Mouse (Mus musculus): ENCODE data around the gene Mcts2. TPM values are rescaled to one million over a fixed set of nuclear protein-coding genes. Genes with fewer than 3 reads are reported as not detected.
A peak's percentile ranks its signal among the peaks of the same experiment; 100 is the strongest.

Mcts2 gene
- polyA plus RNA-seq (2011; ENCODE audit: insufficient read depth, insufficient read length, low read depth, missing spikeins), result 31.2 and 31.5 TPM in 2 replicates

DNA sequence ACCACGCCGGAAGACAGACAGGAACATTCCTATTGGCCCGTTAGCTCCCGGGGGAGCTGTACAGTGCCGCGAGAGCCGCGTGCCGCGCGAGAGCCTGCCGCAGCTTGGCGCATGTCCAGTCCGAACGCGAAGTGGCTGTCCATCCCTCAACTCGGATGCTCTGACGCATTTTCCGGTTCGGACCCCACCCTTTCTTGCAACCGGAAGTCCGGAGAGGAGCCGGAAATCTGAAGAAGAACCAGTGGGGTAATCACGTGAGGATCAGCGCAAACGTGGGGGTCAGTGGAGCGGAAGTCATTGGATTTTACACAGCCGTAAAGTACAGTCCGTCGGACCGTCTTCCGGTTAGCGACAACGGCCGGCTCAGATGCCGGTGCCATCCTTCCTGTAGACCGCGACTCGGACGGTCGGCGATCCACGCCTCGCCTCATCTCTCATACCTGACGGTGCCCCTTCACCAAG, at the start of gene Mcts2:
Gene Mcts2 (plus strand): TSS at position 230 of the 462 bp plus-strand sequence.
- Histone ChIP-seq H3K4me1 (ENCODE audit: control insufficient read depth, insufficient read depth, low read length) (no peaks in the 10 kb centered on the region), H3K36me3 (ENCODE audit: control insufficient read depth, insufficient read depth, low read length, poor library complexity, severe bottlenecking) (peaks cover 56% of the 10 kb centered on the region), H3K4me3 (ENCODE audit: low read depth, low read length) (peak within 1 kb of the TSS; percentile 91), H3K9me3 (replicated peaks; ENCODE audit: control insufficient read depth, insufficient read depth, low read length, poor library complexity, severe bottlenecking) (peaks cover 28% of the 10 kb centered on the region), H3K27ac (ENCODE audit: insufficient read depth, low read length) (peak within 1 kb of the TSS; percentile 45; the same call in 1 of the 2 replicates), H3K27me3 (ENCODE audit: control insufficient read depth, insufficient read depth, low read length, poor library complexity, severe bottlenecking) (no peaks in the 10 kb centered on the region), H3K9ac (ENCODE audit: low read depth, poor library complexity, severe bottlenecking) (peak within 1 kb of the TSS; percentile 49)
- TF ChIP-seq CTCF (IDR thresholded peaks at IDR 0.05; ENCODE audit: low read depth, low read length), result no peak

DNA sequence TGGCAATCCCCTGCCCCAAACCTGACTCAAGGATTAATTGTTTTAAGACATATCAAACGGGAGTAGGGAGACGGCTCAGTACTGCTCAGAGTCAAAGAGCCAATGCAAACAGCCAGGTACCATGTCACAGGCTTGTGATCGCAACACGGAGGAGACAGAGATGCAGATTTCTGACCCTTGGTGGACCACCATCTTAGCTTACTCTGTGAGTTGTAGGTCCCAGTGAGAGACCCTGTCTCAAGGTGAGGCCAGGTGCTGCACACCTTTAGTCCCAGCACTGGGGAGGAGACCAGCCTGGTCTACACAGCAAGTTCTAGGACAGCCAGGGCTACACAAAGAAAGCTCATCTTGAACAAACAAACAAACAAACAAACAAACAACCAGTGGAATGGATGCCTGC, 49.5 kb upstream of the Mcts2 start:
- H3K4me1 ChIP-seq (ENCODE audit: control insufficient read depth, insufficient read depth, low read length), result no peaks in the 10 kb centered on the region
- H3K27ac ChIP-seq (ENCODE audit: insufficient read depth, low read length), result no peak overlapping the region

DNA sequence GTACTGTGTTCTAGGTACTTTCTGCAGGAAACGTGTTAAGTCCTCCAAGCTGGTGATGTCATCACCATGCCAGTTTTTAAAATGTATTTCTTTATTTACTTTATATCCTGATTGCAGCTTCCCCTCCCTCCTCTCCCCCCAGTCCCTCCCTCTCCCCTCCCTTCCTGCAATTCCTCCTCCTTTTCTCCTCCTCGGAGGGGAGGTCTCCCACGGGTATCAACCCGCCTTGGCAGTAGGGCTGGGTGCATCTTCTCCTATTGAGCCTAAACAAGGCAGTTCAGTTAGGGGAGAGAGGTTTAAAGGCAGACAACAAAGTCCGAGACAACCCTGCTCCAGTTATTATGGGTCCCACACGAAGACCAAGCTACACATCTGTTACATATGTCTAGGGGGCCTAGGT, 48.0 kb upstream of the Mcts2 start:
- Histone ChIP-seq H3K27ac (ENCODE audit: insufficient read depth, low read length) (no peak overlapping the region), H3K4me3 (ENCODE audit: low read depth, low read length) (no peak overlapping the region), H3K9me3 (replicated peaks; ENCODE audit: control insufficient read depth, insufficient read depth, low read length, poor library complexity, severe bottlenecking) (no peaks in the 10 kb centered on the region), H3K4me1 (ENCODE audit: control insufficient read depth, insufficient read depth, low read length) (no peaks in the 10 kb centered on the region), H3K9ac (ENCODE audit: low read depth, poor library complexity, severe bottlenecking) (no peak overlapping the region), H3K27me3 (ENCODE audit: control insufficient read depth, insufficient read depth, low read length, poor library complexity, severe bottlenecking) (no peaks in the 10 kb centered on the region), H3K36me3 (ENCODE audit: control insufficient read depth, insufficient read depth, low read length, poor library complexity, severe bottlenecking) (no peaks in the 10 kb centered on the region)
- TF ChIP-seq EP300 (IDR thresholded peaks at IDR 0.05; ENCODE audit: insufficient read depth, low read depth, low read length), result no peak
- TF ChIP-seq CTCF (IDR thresholded peaks at IDR 0.05; ENCODE audit: low read depth, low read length), result no peak
- TF ChIP-seq POLR2A (IDR thresholded peaks at IDR 0.05; ENCODE audit: insufficient read depth, low read length), result no peak

More for the DNA sequence above, 49.5 kb upstream of the Mcts2 start:
- no peak overlapping the region for H3K4me3 ChIP-seq (ENCODE audit: low read depth, low read length)
- TF ChIP-seq EP300 (IDR thresholded peaks at IDR 0.05; ENCODE audit: insufficient read depth, low read depth, low read length), result no peak
- TF ChIP-seq POLR2A (IDR thresholded peaks at IDR 0.05; ENCODE audit: insufficient read depth, low read length), result no peak
- TF ChIP-seq CTCF (IDR thresholded peaks at IDR 0.05; ENCODE audit: low read depth, low read length), result no peak
- no peaks in the 10 kb centered on the region for H3K27me3 ChIP-seq (ENCODE audit: control insufficient read depth, insufficient read depth, low read length, poor library complexity, severe bottlenecking)
- H3K9ac ChIP-seq (ENCODE audit: low read depth, poor library complexity, severe bottlenecking), result no peak overlapping the region
- no peaks in the 10 kb centered on the region for H3K9me3 ChIP-seq (replicated peaks; ENCODE audit: control insufficient read depth, insufficient read depth, low read length, poor library complexity, severe bottlenecking)
- no peaks in the 10 kb centered on the region for H3K36me3 ChIP-seq (ENCODE audit: control insufficient read depth, insufficient read depth, low read length, poor library complexity, severe bottlenecking)

DNA sequence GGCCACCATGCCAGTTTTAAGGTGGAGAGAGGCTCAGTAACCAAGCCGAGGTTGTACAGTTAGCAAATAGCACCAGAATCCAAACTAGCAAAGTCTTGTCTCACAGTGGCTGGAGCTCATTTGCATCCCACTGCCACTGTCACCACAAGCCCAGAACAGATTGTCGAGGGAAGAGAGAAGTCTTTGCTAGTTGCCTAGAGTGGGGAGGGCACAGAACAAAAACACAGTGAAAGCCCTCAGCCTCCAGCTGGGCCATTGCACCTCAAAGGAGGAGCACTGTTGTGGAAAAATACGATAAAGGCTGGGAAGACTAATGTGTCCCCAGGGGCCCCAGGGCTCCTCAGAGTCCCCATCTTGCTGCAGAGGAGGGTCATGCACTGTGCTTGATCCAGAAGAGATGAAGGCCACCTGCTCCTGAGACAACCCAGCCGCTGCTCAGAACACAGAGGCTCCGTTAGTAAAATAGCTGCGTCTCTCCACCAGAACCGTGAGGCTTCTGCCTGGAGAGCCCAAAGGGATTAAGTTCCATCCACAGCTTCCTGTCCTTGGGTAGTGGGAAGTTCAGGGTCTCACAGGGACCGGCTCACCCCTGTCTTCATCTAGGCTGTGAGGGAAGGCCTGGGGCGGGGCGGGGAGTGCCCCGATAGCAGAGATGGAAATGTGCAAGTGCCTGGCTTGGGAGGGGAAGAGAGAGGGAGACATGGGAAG, 47.3 kb upstream of the Mcts2 start:
- no peak overlapping the region for H3K9ac ChIP-seq (ENCODE audit: low read depth, poor library complexity, severe bottlenecking)
- no peak overlapping the region for H3K27ac ChIP-seq (ENCODE audit: insufficient read depth, low read length)
- H3K9me3 ChIP-seq (replicated peaks; ENCODE audit: control insufficient read depth, insufficient read depth, low read length, poor library complexity, severe bottlenecking), result no peaks in the 10 kb centered on the region
- no peak overlapping the region for H3K4me3 ChIP-seq (ENCODE audit: low read depth, low read length)
- H3K27me3 ChIP-seq (ENCODE audit: control insufficient read depth, insufficient read depth, low read length, poor library complexity, severe bottlenecking), result no peaks in the 10 kb centered on the region
- no peaks in the 10 kb centered on the region for H3K4me1 ChIP-seq (ENCODE audit: control insufficient read depth, insufficient read depth, low read length)
- no peak for TF ChIP-seq EP300 (IDR thresholded peaks at IDR 0.05; ENCODE audit: insufficient read depth, low read depth, low read length)
- H3K36me3 ChIP-seq (ENCODE audit: control insufficient read depth, insufficient read depth, low read length, poor library complexity, severe bottlenecking), result no peaks in the 10 kb centered on the region

DNA sequence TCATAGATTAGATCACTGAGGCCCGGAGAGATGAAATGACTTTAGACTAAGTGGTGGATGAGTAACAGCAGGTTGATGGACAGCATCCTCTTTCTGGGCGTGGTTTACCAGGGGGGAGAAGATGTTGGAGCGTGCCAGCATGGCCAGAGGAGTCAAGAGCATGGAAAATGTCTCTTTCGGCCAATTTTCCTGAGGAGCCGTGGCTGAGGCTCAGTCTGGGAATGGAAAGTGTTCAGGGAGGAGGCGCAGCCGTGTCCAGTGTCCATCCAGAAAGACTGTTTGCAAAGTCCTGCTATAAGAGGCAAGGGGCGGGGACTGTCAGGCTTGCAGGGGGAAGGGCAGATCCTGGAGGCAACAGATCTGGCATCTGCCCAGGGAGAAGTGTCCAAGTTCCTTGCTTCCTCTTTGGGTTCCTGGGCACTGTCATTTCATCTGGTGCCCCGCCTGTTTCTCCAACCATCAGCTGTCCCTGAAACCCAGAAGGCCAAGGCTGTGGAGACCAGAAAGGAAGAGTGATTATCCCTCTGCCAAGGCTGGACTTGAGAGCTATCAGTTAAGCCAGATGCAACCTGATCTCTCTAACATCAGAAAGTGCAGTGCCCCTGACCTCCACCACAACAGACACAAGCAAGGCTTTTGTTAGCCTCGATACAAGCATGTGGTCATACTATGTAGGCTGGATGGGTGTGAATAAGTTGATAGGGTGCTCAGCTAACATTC, 33.8 kb upstream of the Mcts2 start:
- H3K9me3 ChIP-seq (replicated peaks; ENCODE audit: control insufficient read depth, insufficient read depth, low read length, poor library complexity, severe bottlenecking), result no peaks in the 10 kb centered on the region
- no peaks in the 10 kb centered on the region for H3K4me1 ChIP-seq (ENCODE audit: control insufficient read depth, insufficient read depth, low read length)
- H3K36me3 ChIP-seq (ENCODE audit: control insufficient read depth, insufficient read depth, low read length, poor library complexity, severe bottlenecking), result no peaks in the 10 kb centered on the region
- H3K27me3 ChIP-seq (ENCODE audit: control insufficient read depth, insufficient read depth, low read length, poor library complexity, severe bottlenecking), result no peaks in the 10 kb centered on the region
- TF ChIP-seq POLR2A (IDR thresholded peaks at IDR 0.05; ENCODE audit: insufficient read depth, low read length), result no peak
- no peak for TF ChIP-seq CTCF (IDR thresholded peaks at IDR 0.05; ENCODE audit: low read depth, low read length)
- TF ChIP-seq EP300 (IDR thresholded peaks at IDR 0.05; ENCODE audit: insufficient read depth, low read depth, low read length), result no peak
- H3K9ac ChIP-seq (ENCODE audit: low read depth, poor library complexity, severe bottlenecking), result no peak overlapping the region
- H3K27ac ChIP-seq (ENCODE audit: insufficient read depth, low read length), result no peak overlapping the region
- H3K4me3 ChIP-seq (ENCODE audit: low read depth, low read length), result no peak overlapping the region

All from ES-Bruce4 (cell line).